Mouse (Mus musculus) midbrain, embryonic 16.5 days (tissue): Measurements from ENCODE around the gene Pip4k2a. TPM values are rescaled to one million over a fixed set of nuclear protein-coding genes. Genes with fewer than 3 reads are reported as not detected.
"Not testable (repeated sequence)": the region's sequence is repeated elsewhere in the genome, so short reads cannot be mapped to it uniquely, and the experiment has no call there.

ENCODE experiments used
- ATAC-seq: fragments of 200-750 bp; cut with Nextera tagmentation; 2 replicates; pipeline ENCODE4 v1.8.0; 2017; ENCODE audit warnings: moderate TSS enrichment
- H3K27ac ChIP-seq: fragments of 300-500 bp; sonication (generic); 2 replicates; pipeline ENCODE4 v1.5.1; 2014; ENCODE audit warnings: mild to moderate bottlenecking, low read length, mixed read lengths
- H3K27me3 ChIP-seq: fragments of 300-500 bp; sonication (generic); 2 replicates; pipeline ENCODE4 v1.6.1; 2014; ENCODE audit warnings: low read depth, low read length, mixed read lengths; ENCODE audit not compliant: control insufficient read depth, insufficient read depth
- H3K36me3 ChIP-seq: fragments of 300-500 bp; sonication (generic); 2 replicates; pipeline ENCODE4 v1.6.1; 2014; ENCODE audit warnings: mild to moderate bottlenecking, low read length, moderate library complexity, mixed read lengths; ENCODE audit not compliant: control insufficient read depth, insufficient read depth
- H3K4me1 ChIP-seq: fragments of 300-500 bp; sonication (generic); 2 replicates; pipeline ENCODE4 v1.6.1; 2014; ENCODE audit warnings: mild to moderate bottlenecking, low read length, mixed read lengths; ENCODE audit not compliant: control insufficient read depth, insufficient read depth
- H3K4me2 ChIP-seq: fragments of 300-500 bp; sonication (generic); 2 replicates; pipeline ENCODE4 v1.6.1; 2014; ENCODE audit warnings: mild to moderate bottlenecking, low read length, mixed read lengths
- H3K4me3 ChIP-seq: fragments of 300-500 bp; sonication (generic); 2 replicates; pipeline ENCODE4 v1.5.1; 2014; ENCODE audit warnings: low read depth, mild to moderate bottlenecking, low read length, moderate library complexity, mixed read lengths
- H3K9ac ChIP-seq: fragments of 300-500 bp; sonication (generic); 2 replicates; pipeline ENCODE4 v1.6.1; 2014; ENCODE audit warnings: low read depth, low read length, mixed read lengths
- H3K9me3 ChIP-seq: fragments of 300-500 bp; sonication (generic); replicated peaks from 2 replicates; pipeline ENCODE4 v1.6.1; 2014; ENCODE audit warnings: mild to moderate bottlenecking, low read length, mixed read lengths; ENCODE audit not compliant: control insufficient read depth, poor library complexity, severe bottlenecking
- WGBS: fragments of 180-500 bp; shearing (Covaris S2); extraction: QIAGEN DNeasy Blood & Tissue Kit; methylation state at CpG from one replicate; pipeline ENCODE4 v1.1.7; 2014; 5-methylcytosine and 5-hydroxymethylcytosine counted together
- polyA plus RNA-seq: library from polyadenylated mRNA; unstranded; fragments of >200 nt; fragmentation: Nextera tagmentation; extraction: Ambion mirVana; gene quantifications from 2 replicates; pipeline ENCODE4 v1.2.1, GENCODE M21; 2015

The Pip4k2a gene
- polyA plus RNA-seq, 1 experiment from 2014 or later, result 10.0 TPM

- 83% methylated on average over 8 of the region's 8 CpGs for WGBS
- 0 out of 2 replicates have a peak, but pooled peaks have one; percentile 4 for ATAC-seq
Measured at GRCm38 (mm10) chr2:18907269-18907668, 90.7 kb downstream of the Pip4k2a start.

GRCm38 (mm10) chr2:18906421-18907084 is 91.4 kb downstream of the Pip4k2a start:
- no peak overlapping the region for H3K9ac ChIP-seq
- H3K4me2 ChIP-seq, result no peak overlapping the region
- H3K27ac ChIP-seq, result no peak overlapping the region
- no peaks in the 10 kb centered on the region for H3K4me1 ChIP-seq
- peak; percentile 92 for ATAC-seq
- 28% methylated on average over 2 of the region's 2 CpGs for WGBS
- no peaks in the 10 kb centered on the region for H3K27me3 ChIP-seq
- H3K4me3 ChIP-seq, result no peak overlapping the region
- no peaks in the 10 kb centered on the region for H3K9me3 ChIP-seq
- H3K36me3 ChIP-seq, result no peaks in the 10 kb centered on the region

More at GRCm38 (mm10) chr2:18907269-18907668, 90.7 kb downstream of the Pip4k2a start:
- no peaks in the 10 kb centered on the region for H3K36me3 ChIP-seq
- no peak overlapping the region for H3K9ac ChIP-seq
- no peak overlapping the region for H3K4me3 ChIP-seq
- H3K4me1 ChIP-seq, result no peaks in the 10 kb centered on the region
- H3K27me3 ChIP-seq, result no peaks in the 10 kb centered on the region
- H3K9me3 ChIP-seq, result no peaks in the 10 kb centered on the region
- H3K4me2 ChIP-seq, result no peak overlapping the region
- H3K27ac ChIP-seq, result no peak overlapping the region

GRCm38 (mm10) chr2:18903301-18904068 is 94.4 kb downstream of the Pip4k2a start:
- Histone ChIP-seq H3K27me3 (no peaks in the 10 kb centered on the region), H3K4me2 (no peak overlapping the region), H3K4me3 (no peak overlapping the region), H3K9me3 (no peaks in the 10 kb centered on the region), H3K4me1 (no peaks in the 10 kb centered on the region), H3K36me3 (no peaks in the 10 kb centered on the region), H3K9ac (no peak overlapping the region), H3K27ac (no peak overlapping the region)
- WGBS, result 95% methylated on average over 9 of the region's 9 CpGs
- ATAC-seq, result no peak

GRCm38 (mm10) chr2:18901133-18901532 is 96.8 kb downstream of the Pip4k2a start:
- no peak overlapping the region for H3K4me3 ChIP-seq
- H3K4me1 ChIP-seq, result no peaks in the 10 kb centered on the region
- H3K4me2 ChIP-seq, result no peak overlapping the region
- no peak for ATAC-seq
- H3K27ac ChIP-seq, result no peak overlapping the region
- no peaks in the 10 kb centered on the region for H3K9me3 ChIP-seq
- H3K27me3 ChIP-seq, result no peaks in the 10 kb centered on the region
- no peaks in the 10 kb centered on the region for H3K36me3 ChIP-seq
- no peak overlapping the region for H3K9ac ChIP-seq
- 95% methylated on average over 4 of the region's 4 CpGs for WGBS

- no peaks in the 10 kb centered on the region for H3K9me3 ChIP-seq
- H3K4me3 ChIP-seq, result no peak overlapping the region
- H3K4me1 ChIP-seq, result no peaks in the 10 kb centered on the region
- H3K27me3 ChIP-seq, result no peaks in the 10 kb centered on the region
- H3K9ac ChIP-seq, result no peak overlapping the region
- WGBS, result 98% methylated on average over 2 of the region's 2 CpGs
- H3K4me2 ChIP-seq, result no peak overlapping the region
- no peaks in the 10 kb centered on the region for H3K36me3 ChIP-seq
- no peak for ATAC-seq
- H3K27ac ChIP-seq, result no peak overlapping the region
Measured at GRCm38 (mm10) chr2:18900635-18901034, 97.3 kb downstream of the Pip4k2a start.

- H3K4me2 ChIP-seq, result no peak overlapping the region
- no peaks in the 10 kb centered on the region for H3K9me3 ChIP-seq
- 39% methylated on average over 10 of the region's 10 CpGs for WGBS
- H3K27ac ChIP-seq, result peak overlapping the region; percentile 22; the same call in 1 of the 2 replicates
- H3K9ac ChIP-seq, result no peak overlapping the region
- H3K4me1 ChIP-seq, result no peaks in the 10 kb centered on the region
- ATAC-seq, result no peak
- H3K4me3 ChIP-seq, result no peak overlapping the region
- no peaks in the 10 kb centered on the region for H3K27me3 ChIP-seq
- no peaks in the 10 kb centered on the region for H3K36me3 ChIP-seq
Measured at GRCm38 (mm10) chr2:18897742-18898256, 100.1 kb downstream of the Pip4k2a start.

- no peaks in the 10 kb centered on the region for H3K36me3 ChIP-seq
- H3K27me3 ChIP-seq, result no peaks in the 10 kb centered on the region
- H3K4me1 ChIP-seq, result no peaks in the 10 kb centered on the region
- 31% methylated on average over 6 of the region's 6 CpGs for WGBS
- ATAC-seq, result no peak
- H3K4me3 ChIP-seq, result no peak overlapping the region
- H3K27ac ChIP-seq, result no peak overlapping the region
- no peaks in the 10 kb centered on the region for H3K9me3 ChIP-seq
- H3K9ac ChIP-seq, result no peak overlapping the region
- H3K4me2 ChIP-seq, result no peak overlapping the region
Measured at GRCm38 (mm10) chr2:18896015-18896414, 101.9 kb downstream of the Pip4k2a start.

- not testable (repeated sequence) for H3K4me2 ChIP-seq, H3K36me3 ChIP-seq, H3K27ac ChIP-seq, H3K4me1 ChIP-seq, H3K9me3 ChIP-seq, H3K4me3 ChIP-seq, H3K9ac ChIP-seq, ATAC-seq, H3K27me3 ChIP-seq
- 100% methylated on average over 1 of the region's 1 CpGs for WGBS
Measured at GRCm38 (mm10) chr2:18893336-18893735, 104.6 kb downstream of the Pip4k2a start.

- Histone ChIP-seq H3K4me2 (no peak overlapping the region), H3K27ac (no peak overlapping the region), H3K27me3 (no peaks in the 10 kb centered on the region), H3K9me3 (no peaks in the 10 kb centered on the region), H3K9ac (no peak overlapping the region), H3K4me1 (no peaks in the 10 kb centered on the region), H3K4me3 (no peak overlapping the region), H3K36me3 (no peaks in the 10 kb centered on the region)
- no peak for ATAC-seq
- WGBS, result 91% methylated on average over 10 of the region's 10 CpGs
Measured at GRCm38 (mm10) chr2:18891991-18892537, 105.9 kb downstream of the Pip4k2a start.
